Mouse (Mus musculus) bone marrow macrophage, adult 2 months (primary cell): ENCODE results near the gene Ralgps2.

Experiments
- CTCF ChIP-seq: IDR thresholded peaks from 2 replicates; pipeline ENCODE4 v1.5.1; 2012; ENCODE audit warnings: low read depth, mild to moderate bottlenecking, low read length, moderate library complexity
- POLR2A ChIP-seq: IDR thresholded peaks from 2 replicates; pipeline ENCODE4 v1.6.1; 2012; ENCODE audit warnings: mild to moderate bottlenecking, low read depth, low read length, borderline replicate concordance

DNA sequence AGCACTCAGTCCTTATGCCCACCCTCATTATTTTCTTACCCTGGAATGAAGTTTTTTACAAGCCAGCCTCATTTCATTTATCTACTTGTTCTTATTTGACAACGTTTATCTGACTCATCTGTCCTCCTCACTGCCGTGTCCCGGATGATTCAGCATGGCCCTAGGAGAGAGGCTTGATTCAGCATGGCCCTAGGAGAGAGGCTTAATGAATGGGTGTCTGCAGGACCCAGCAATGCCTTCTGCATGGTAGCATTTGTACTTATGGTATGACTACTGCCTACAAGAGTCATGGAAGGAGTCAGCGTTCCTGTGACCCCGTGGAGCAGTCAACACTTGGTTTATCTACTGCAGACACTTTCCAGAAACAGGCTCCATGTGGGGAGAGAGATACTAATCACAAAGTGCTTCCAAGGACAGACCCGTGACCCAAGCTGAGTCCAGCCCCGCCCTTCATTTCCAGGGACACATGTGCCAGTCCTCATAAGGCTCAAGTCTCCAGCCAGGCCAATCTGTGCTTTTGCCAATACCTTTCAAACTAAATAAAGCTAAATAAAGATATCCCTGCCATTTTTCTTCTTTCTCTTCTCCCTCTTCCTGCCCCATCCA lies 31.9 kb upstream of the Ralgps2 start:
- TF ChIP-seq CTCF (no peak), POLR2A (no peak)
